8 mouse cellular contexts compared by ENCODE assay signal in genomic region chr14:115041336-115042054, GRCm38 (mm10). TPM values are rescaled to one million over a fixed set of nuclear protein-coding genes. Genes with fewer than 3 reads are reported as not detected.
DNase-seq lines count a peak whose midpoint lies in the region; ATAC-seq and TF ChIP-seq lines count a peak whose summit lies in the region.

No protein-coding gene starts in this region.

- peaks cover 12% of the 10 kb centered on the region for H3K27me3 ChIP-seq in midbrain, embryonic 12.5 days
- no peaks in the 10 kb centered on the region for H3K27me3 ChIP-seq in splenic B cell, adult 2 months (ENCODE audit: control insufficient read depth, insufficient read depth, low read length, poor library complexity, severe bottlenecking)

- peak overlapping the region; percentile 81 for H3K4me2 ChIP-seq in midbrain, embryonic 12.5 days (replicated peaks)

- TF ChIP-seq POLR2A in embryonic fibroblast, embryonic 13.5 days (IDR thresholded peaks at IDR 0.05; ENCODE audit: low read depth, low read length), result no peak

- H3K9me3 ChIP-seq in midbrain, embryonic 12.5 days, result no peaks in the 10 kb centered on the region

- no peak for DNase-seq in frontal cortex, postnatal 25 days (ENCODE audit: low spot score in 2 of 2)
- peak; percentile 47 for DNase-seq in ZHBTc4 (ENCODE audit: low read depth, low spot score)
- DNase-seq in heart, postnatal 4 days, result peak; percentile 38
- peak; percentile 12 to 32 for DNase-seq in left cerebral cortex, postnatal 36 days (ENCODE audit: low spot score in 2 of 2)
- DNase-seq in splenic B cell, adult 2 months (ENCODE audit: low read depth, low spot score), result peak; percentile 54

- under 1% methylated on average over 46 of the region's 126 CpGs for WGBS in midbrain, embryonic 12.5 days

- H3K4me1 ChIP-seq in embryonic fibroblast, embryonic 13.5 days (ENCODE audit: control insufficient read depth, insufficient read depth, low read length), result peaks cover 5% of the 10 kb centered on the region; the same call in 1 of the 2 replicates
- H3K4me1 ChIP-seq in midbrain, embryonic 12.5 days, result peaks cover 18% of the 10 kb centered on the region

- peak overlapping the region; percentile 45; the same call in 1 of the 2 replicates for H3K4me3 ChIP-seq in embryonic fibroblast, embryonic 13.5 days (ENCODE audit: insufficient read depth, low read length)
- peak overlapping the region; percentile 98 for H3K4me3 ChIP-seq in midbrain, embryonic 12.5 days

- peak overlapping the region; percentile 99 for H3K9ac ChIP-seq in midbrain, embryonic 12.5 days (replicated peaks)

- intact Hi-C loops in left cerebral cortex, postnatal 36 days (cut with DNase I), result loop anchor here (2.0 kb wide), 1 partner anchor 25 kb away; no protein-coding TSS in a partner anchor

- peak; percentile 58 for ATAC-seq in frontal cortex, adult (ENCODE audit: low TSS enrichment)
- ATAC-seq in midbrain, embryonic 12.5 days (ENCODE audit: low FRiP score, low read depth), result peak; percentile 7

- H3K27ac ChIP-seq in embryonic fibroblast, embryonic 13.5 days (ENCODE audit: insufficient read depth, low read length), result peak overlapping the region; percentile 68
- peak overlapping the region; percentile 96 for H3K27ac ChIP-seq in midbrain, embryonic 12.5 days (replicated peaks)

- H3K36me3 ChIP-seq in midbrain, embryonic 12.5 days, result peaks cover 30% of the 10 kb centered on the region
- H3K36me3 ChIP-seq in splenic B cell, adult 2 months (ENCODE audit: control insufficient read depth, insufficient read depth, low read length, poor library complexity, severe bottlenecking), result peaks cover 2% of the 10 kb centered on the region; the same call in 1 of the 2 replicates

- no peak for TF ChIP-seq CTCF in embryonic fibroblast, embryonic 13.5 days (IDR thresholded peaks at IDR 0.05; ENCODE audit: borderline replicate concordance, insufficient read depth, low read length)

RNA-seq across cellular contexts. Expression of gene Gpc5, which starts 50.5 kb away (rescaled TPM):
- polyA plus RNA-seq in embryonic fibroblast, embryonic 13.5 days (2011; ENCODE audit: insufficient read length, low read depth, missing spikeins), result not detected in 2 replicates
- not detected for total RNA-seq in heart, postnatal 4 days (2021)
- 10 to 100 TPM; 31.3 to 34.0 TPM for total RNA-seq in left cerebral cortex, postnatal 36 days (2021)
- polyA plus RNA-seq in midbrain, embryonic 12.5 days (2016; fragmentation: Nextera tagmentation; extraction: Ambion mirVana), result 1.4 and 1.5 TPM in 2 replicates

Comparison
In these comparisons a context has a peak if more than half of its experiments do, and no peak if none do; other contexts are left out.
1. DNase-seq: peak in ZHBTc4 (single experiment), heart, postnatal 4 days (single experiment), left cerebral cortex, postnatal 36 days (2 of 2) and splenic B cell, adult 2 months (single experiment); none in frontal cortex, postnatal 25 days (0 of 2).
2. RNA of gene Gpc5, which starts 50.5 kb away (total RNA-seq): 31.3 to 34.0 TPM in left cerebral cortex, postnatal 36 days; not detected in heart, postnatal 4 days; every median in the first group is over 10 times any median in the second.